Mouse (Mus musculus) lung, adult 2 months (tissue): ENCODE results near the gene Chsy1.

Source experiments
- CTCF ChIP-seq: fragments of 200-500 bp; IDR thresholded peaks from 2 replicates; pipeline ENCODE4 v1.5.1; 2011; ENCODE audit warnings: mild to moderate bottlenecking, low read length, control low read depth; ENCODE audit not compliant: insufficient read depth
- POLR2A ChIP-seq: fragments of 200-500 bp; IDR thresholded peaks from 2 replicates; pipeline ENCODE4 v1.6.1; 2011; ENCODE audit warnings: low read depth, mild to moderate bottlenecking, control low read depth, low read length, borderline replicate concordance; ENCODE audit errors: extremely low read depth

DNA sequence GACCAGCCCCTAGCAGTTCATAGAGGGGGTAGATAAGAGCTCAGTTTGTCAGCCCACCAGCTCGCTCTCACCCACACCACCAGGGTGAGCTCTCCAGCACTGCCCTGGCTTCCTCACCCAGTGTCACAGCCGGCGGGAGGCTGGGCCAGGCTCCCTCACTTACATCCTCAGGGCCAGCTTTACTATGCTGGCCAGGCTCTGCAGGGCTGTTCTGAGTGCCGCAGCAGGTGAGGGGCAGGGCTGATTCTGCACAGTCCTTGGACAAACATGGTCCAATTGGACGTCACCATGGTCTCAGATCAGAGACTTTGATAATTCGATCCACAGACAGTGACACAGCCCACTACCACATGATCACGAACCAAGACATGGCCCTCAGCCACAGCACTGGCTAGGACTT lies 17.8 kb upstream of the Chsy1 start:
- TF ChIP-seq POLR2A: no peak
- no peak for TF ChIP-seq CTCF
